Mouse (Mus musculus) urinary bladder, postnatal 4 days (tissue): ENCODE measurements around the gene Nek6.

ENCODE experiments used
- DNase-seq, 2 experiments: peaks; one replicate each; pipeline ENCODE4 v3.0.0; 2021 to 2022; ENCODE audit warnings: low spot score in 2 of 2

Nek6 gene

GRCm38 (mm10) chr2:38509004-38509719 is 2.3 kb upstream of the Nek6 start:
- DNase-seq = no peak

GRCm38 (mm10) chr2:38510120-38510519 is 1.3 kb upstream of the Nek6 start:
- no peak for DNase-seq

- DNase-seq = peak; percentile 62 to 78
Measured at GRCm38 (mm10) chr2:38512308-38513182, 1.1 kb downstream of the Nek6 start.

GRCm38 (mm10) chr2:38513183-38513529 is 1.7 kb downstream of the Nek6 start:
- no peak for DNase-seq

GRCm38 (mm10) chr2:38514411-38514810 is 3.0 kb downstream of the Nek6 start:
- no peak for DNase-seq

- no peak for DNase-seq
Measured at GRCm38 (mm10) chr2:38515446-38515845, 4.0 kb downstream of the Nek6 start.

GRCm38 (mm10) chr2:38516471-38516870 is 5.0 kb downstream of the Nek6 start:
- no peak for DNase-seq

- DNase-seq = no peak
Measured at GRCm38 (mm10) chr2:38517045-38517444, 5.6 kb downstream of the Nek6 start.

GRCm38 (mm10) chr2:38518719-38519118 is 7.3 kb downstream of the Nek6 start:
- no peak for DNase-seq

- no peak for DNase-seq
Measured at GRCm38 (mm10) chr2:38519934-38520333, 8.5 kb downstream of the Nek6 start.

- DNase-seq = no peak
Measured at GRCm38 (mm10) chr2:38521618-38522017, 10.2 kb downstream of the Nek6 start.

GRCm38 (mm10) chr2:38522354-38522753 is 10.9 kb downstream of the Nek6 start:
- no peak for DNase-seq

GRCm38 (mm10) chr2:38523781-38524445 is 12.5 kb downstream of the Nek6 start:
- no peak for DNase-seq

GRCm38 (mm10) chr2:38525034-38525433 is 13.6 kb downstream of the Nek6 start:
- no peak for DNase-seq

- no peak for DNase-seq
Measured at GRCm38 (mm10) chr2:38529582-38530152, 18.2 kb downstream of the Nek6 start.

- no peak for DNase-seq
Measured at GRCm38 (mm10) chr2:38530955-38531381, 19.5 kb downstream of the Nek6 start.

GRCm38 (mm10) chr2:38533322-38533721 is 21.9 kb downstream of the Nek6 start:
- DNase-seq = no peak

- DNase-seq = no peak
Measured at GRCm38 (mm10) chr2:38533767-38534166, 22.3 kb downstream of the Nek6 start.

- DNase-seq = no peak
Measured at GRCm38 (mm10) chr2:38534241-38534940, 22.9 kb downstream of the Nek6 start.

- DNase-seq = no peak
Measured at GRCm38 (mm10) chr2:38535051-38535450, 23.6 kb downstream of the Nek6 start.

GRCm38 (mm10) chr2:38535521-38536220 is 24.2 kb downstream of the Nek6 start:
- no peak for DNase-seq
